Mouse (Mus musculus): Measurements from ENCODE around the gene Vcp.

The Vcp gene

GRCm38 (mm10) chr4:43020876-43021275, 20.6 kb upstream of the Vcp start:
- Histone ChIP-seq H3K4me1 (replicated peaks; ENCODE audit: low read depth, low read length) (peaks cover 58% of the 10 kb centered on the region), H3K27me3 (ENCODE audit: insufficient read depth, low read length) (no peaks in the 10 kb centered on the region), H3K9me3 (ENCODE audit: low read length) (no peaks in the 10 kb centered on the region), H3K4me3 (replicated peaks; ENCODE audit: low read length) (peak overlapping the region; percentile 53), H3K36me3 (ENCODE audit: insufficient read depth, low read length) (peaks cover 84% of the 10 kb centered on the region)
- no peak for TF ChIP-seq NANOG (IDR thresholded peaks at IDR 0.05; ENCODE audit: borderline replicate concordance, low read length)
- no peak for TF ChIP-seq POU5F1 (IDR thresholded peaks at IDR 0.05; ENCODE audit: borderline replicate concordance, low read length)
- TF ChIP-seq CTCF (conservative IDR thresholded peaks at IDR 0.05; ENCODE audit: low read length) = peak; percentile 11; the same call in 1 of the 2 replicates

GRCm38 (mm10) chr4:43019641-43020465, 19.5 kb upstream of the Vcp start:
- Histone ChIP-seq H3K4me1 (replicated peaks; ENCODE audit: low read depth, low read length) (peaks cover 53% of the 10 kb centered on the region), H3K4me3 (replicated peaks; ENCODE audit: low read length) (peak overlapping the region; percentile 27), H3K36me3 (ENCODE audit: insufficient read depth, low read length) (peaks cover 84% of the 10 kb centered on the region), H3K9me3 (ENCODE audit: low read length) (no peaks in the 10 kb centered on the region), H3K27me3 (ENCODE audit: insufficient read depth, low read length) (no peaks in the 10 kb centered on the region)
- TF ChIP-seq POU5F1 (IDR thresholded peaks at IDR 0.05; ENCODE audit: borderline replicate concordance, low read length) (no peak), NANOG (IDR thresholded peaks at IDR 0.05; ENCODE audit: borderline replicate concordance, low read length) (no peak), CTCF (conservative IDR thresholded peaks at IDR 0.05; ENCODE audit: low read length) (no peak)

GRCm38 (mm10) chr4:43019176-43019575, 18.9 kb upstream of the Vcp start:
- Histone ChIP-seq H3K36me3 (ENCODE audit: insufficient read depth, low read length) (peaks cover 77% of the 10 kb centered on the region), H3K9me3 (ENCODE audit: low read length) (no peaks in the 10 kb centered on the region), H3K27me3 (ENCODE audit: insufficient read depth, low read length) (no peaks in the 10 kb centered on the region), H3K4me1 (replicated peaks; ENCODE audit: low read depth, low read length) (peaks cover 47% of the 10 kb centered on the region), H3K4me3 (replicated peaks; ENCODE audit: low read length) (peak overlapping the region; percentile 27)
- TF ChIP-seq CTCF (conservative IDR thresholded peaks at IDR 0.05; ENCODE audit: low read length) = no peak
- no peak for TF ChIP-seq POU5F1 (IDR thresholded peaks at IDR 0.05; ENCODE audit: borderline replicate concordance, low read length)
- TF ChIP-seq NANOG (IDR thresholded peaks at IDR 0.05; ENCODE audit: borderline replicate concordance, low read length) = no peak

DNA sequence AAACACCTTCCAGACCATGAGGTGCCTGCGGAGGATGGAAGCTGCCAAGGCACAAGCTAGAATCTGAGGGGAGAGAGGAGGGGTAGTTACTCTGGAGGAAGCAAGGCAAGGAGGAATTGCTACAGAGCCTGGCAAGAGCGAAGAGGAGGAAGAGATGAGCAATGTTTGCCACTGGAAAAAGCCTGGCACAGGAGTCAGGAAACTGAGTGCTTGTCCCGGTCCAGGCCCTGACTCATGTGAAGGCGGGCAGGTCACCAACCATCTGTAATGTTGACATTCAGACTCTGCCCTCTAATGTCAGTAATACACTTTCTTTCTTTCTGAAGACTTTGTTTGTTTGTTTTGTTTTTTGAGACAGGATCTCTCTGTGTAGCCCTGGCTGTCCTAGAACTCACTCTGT, 17.8 kb upstream of the Vcp start:
- Histone ChIP-seq H3K4me3 (replicated peaks; ENCODE audit: low read length) (no peak overlapping the region), H3K36me3 (ENCODE audit: insufficient read depth, low read length) (peaks cover 67% of the 10 kb centered on the region), H3K4me1 (replicated peaks; ENCODE audit: low read depth, low read length) (peaks cover 37% of the 10 kb centered on the region), H3K9me3 (ENCODE audit: low read length) (no peaks in the 10 kb centered on the region), H3K27me3 (ENCODE audit: insufficient read depth, low read length) (no peaks in the 10 kb centered on the region)
- TF ChIP-seq POU5F1 (IDR thresholded peaks at IDR 0.05; ENCODE audit: borderline replicate concordance, low read length) (no peak), NANOG (IDR thresholded peaks at IDR 0.05; ENCODE audit: borderline replicate concordance, low read length) (no peak), CTCF (conservative IDR thresholded peaks at IDR 0.05; ENCODE audit: low read length) (no peak)

- Histone ChIP-seq H3K36me3 (ENCODE audit: insufficient read depth, low read length) (peaks cover 27% of the 10 kb centered on the region), H3K9me3 (ENCODE audit: low read length) (no peaks in the 10 kb centered on the region), H3K4me3 (replicated peaks; ENCODE audit: low read length) (no peak overlapping the region), H3K27me3 (ENCODE audit: insufficient read depth, low read length) (no peaks in the 10 kb centered on the region), H3K4me1 (replicated peaks; ENCODE audit: low read depth, low read length) (peaks cover 34% of the 10 kb centered on the region)
- TF ChIP-seq NANOG (IDR thresholded peaks at IDR 0.05; ENCODE audit: borderline replicate concordance, low read length) = no peak
- no peak for TF ChIP-seq POU5F1 (IDR thresholded peaks at IDR 0.05; ENCODE audit: borderline replicate concordance, low read length)
- no peak for TF ChIP-seq CTCF (conservative IDR thresholded peaks at IDR 0.05; ENCODE audit: low read length)
These were observed 11.8 kb upstream of the Vcp start for GRCm38 (mm10) chr4:43012091-43012490.

DNA sequence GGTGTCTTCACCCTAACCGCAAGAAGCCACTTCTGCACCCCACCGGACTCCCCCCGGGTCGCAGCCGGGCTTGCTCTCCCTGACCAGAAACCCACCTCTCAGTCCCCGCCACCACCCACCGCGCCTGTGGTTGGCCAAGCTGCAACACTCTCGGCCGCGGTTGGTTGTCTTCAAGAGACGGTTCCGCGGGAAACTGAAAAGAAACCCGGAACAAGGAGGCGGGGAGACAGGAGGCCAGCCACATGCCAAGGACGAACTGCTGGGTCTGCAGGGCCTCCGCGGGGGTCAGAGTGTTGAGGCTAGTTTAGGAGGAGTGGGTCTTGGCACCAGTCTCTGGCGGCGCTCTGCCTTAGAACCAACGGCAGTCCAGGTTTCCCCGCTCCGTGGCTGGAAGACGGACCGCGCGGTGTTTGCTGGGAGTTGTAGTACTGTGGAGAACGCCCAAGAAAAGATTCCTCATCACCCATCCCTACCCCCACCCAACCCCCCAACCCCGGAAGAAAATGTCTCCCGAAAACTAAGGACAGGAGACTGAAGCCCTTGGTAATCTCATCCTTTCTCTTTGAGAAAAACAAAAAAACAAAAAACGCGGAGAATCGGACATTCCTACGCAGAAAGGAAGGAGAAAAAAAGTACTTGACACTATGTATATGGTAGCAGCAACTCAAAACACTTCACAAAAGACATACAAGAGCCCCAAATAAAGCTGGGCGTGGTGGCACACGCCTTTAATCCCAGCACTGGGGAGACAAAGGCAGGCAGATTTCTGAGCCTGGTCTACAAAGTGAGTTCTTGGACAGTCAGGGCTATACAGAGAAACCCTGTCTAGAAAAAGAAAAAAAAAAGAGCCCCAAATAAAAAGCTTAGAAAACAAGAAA, 10.1 kb upstream of the Vcp start, which contains the start of gene Fancg:
Gene Fancg (minus strand): TSS at position 346 of the 878 bp plus-strand sequence.
- Histone ChIP-seq H3K36me3 (ENCODE audit: insufficient read depth, low read length) (peaks cover 36% of the 10 kb centered on the region), H3K4me3 (replicated peaks; ENCODE audit: low read length) (peak within 1 kb of the TSS; percentile 86), H3K27me3 (ENCODE audit: insufficient read depth, low read length) (no peaks in the 10 kb centered on the region), H3K4me1 (replicated peaks; ENCODE audit: low read depth, low read length) (peaks cover 38% of the 10 kb centered on the region), H3K9me3 (ENCODE audit: low read length) (no peaks in the 10 kb centered on the region)
- TF ChIP-seq NANOG (IDR thresholded peaks at IDR 0.05; ENCODE audit: borderline replicate concordance, low read length) = no peak
- TF ChIP-seq POU5F1 (IDR thresholded peaks at IDR 0.05; ENCODE audit: borderline replicate concordance, low read length) = no peak
- no peak for TF ChIP-seq CTCF (conservative IDR thresholded peaks at IDR 0.05; ENCODE audit: low read length)

GRCm38 (mm10) chr4:43005765-43006164, 5.5 kb upstream of the Vcp start:
- Histone ChIP-seq H3K36me3 (ENCODE audit: insufficient read depth, low read length) (peaks cover 69% of the 10 kb centered on the region), H3K4me3 (replicated peaks; ENCODE audit: low read length) (no peak overlapping the region), H3K4me1 (replicated peaks; ENCODE audit: low read depth, low read length) (peaks cover 53% of the 10 kb centered on the region), H3K27me3 (ENCODE audit: insufficient read depth, low read length) (no peaks in the 10 kb centered on the region), H3K9me3 (ENCODE audit: low read length) (no peaks in the 10 kb centered on the region)
- peak; percentile 88 for TF ChIP-seq CTCF (conservative IDR thresholded peaks at IDR 0.05; ENCODE audit: low read length)
- no peak for TF ChIP-seq NANOG (IDR thresholded peaks at IDR 0.05; ENCODE audit: borderline replicate concordance, low read length)

GRCm38 (mm10) chr4:43004951-43005350, 4.6 kb upstream of the Vcp start:
- Histone ChIP-seq H3K4me1 (replicated peaks; ENCODE audit: low read depth, low read length) (peaks cover 53% of the 10 kb centered on the region), H3K9me3 (ENCODE audit: low read length) (no peaks in the 10 kb centered on the region), H3K36me3 (ENCODE audit: insufficient read depth, low read length) (peaks cover 69% of the 10 kb centered on the region), H3K27me3 (ENCODE audit: insufficient read depth, low read length) (no peaks in the 10 kb centered on the region), H3K4me3 (replicated peaks; ENCODE audit: low read length) (no peak overlapping the region)
- no peak for TF ChIP-seq CTCF (conservative IDR thresholded peaks at IDR 0.05; ENCODE audit: low read length)
- TF ChIP-seq NANOG (IDR thresholded peaks at IDR 0.05; ENCODE audit: borderline replicate concordance, low read length) = no peak
- no peak for TF ChIP-seq POU5F1 (IDR thresholded peaks at IDR 0.05; ENCODE audit: borderline replicate concordance, low read length)

All from E14TG2a.4 (cell line).